Mouse (Mus musculus): Measurements from ENCODE around the gene Bsdc1.
"Not testable (repeated sequence)": the region's sequence is repeated elsewhere in the genome, so short reads cannot be mapped to it uniquely, and the experiment has no call there.

Gene Bsdc1

DNA sequence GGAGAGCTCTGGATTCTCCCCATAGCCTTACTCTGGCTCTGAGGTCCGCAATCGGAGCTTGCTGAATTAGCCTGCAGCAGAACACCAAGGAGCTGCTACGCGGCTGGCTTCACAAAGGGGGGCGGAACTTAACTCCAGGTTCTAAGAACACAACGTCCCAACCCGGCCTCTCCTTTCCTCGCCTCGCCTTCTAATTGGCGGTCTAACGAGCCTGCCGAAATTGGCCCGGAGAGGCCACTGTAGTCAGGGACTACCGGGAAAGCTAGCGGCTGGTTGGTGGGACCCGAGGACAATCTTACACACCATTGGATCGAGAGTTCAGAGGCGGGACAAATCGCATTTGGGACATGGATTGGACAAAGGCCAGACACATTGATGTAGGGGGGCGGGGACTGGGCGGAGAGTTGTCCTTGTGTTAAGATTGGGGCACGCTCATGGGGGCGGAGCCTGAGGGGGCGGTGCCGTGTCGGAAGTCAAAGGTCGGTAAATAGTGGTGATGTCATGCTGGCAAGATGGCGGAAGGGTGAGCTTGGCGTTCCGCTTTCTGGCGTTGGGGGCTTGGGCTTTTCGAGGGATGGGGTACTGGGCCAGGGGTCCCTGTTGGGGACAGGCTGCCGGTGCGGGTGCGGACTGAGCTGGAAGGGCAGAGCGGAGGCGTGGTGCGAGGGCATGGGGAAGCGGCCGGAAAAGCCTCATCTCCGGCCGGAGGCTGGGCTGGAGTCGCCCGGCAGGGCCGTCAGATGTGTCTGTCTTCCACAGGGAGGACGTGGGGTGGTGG lies at the start of gene Bsdc1:
Bsdc1 (plus strand) TSS at position 399 of the 778 bp plus-strand sequence.
- DNase-seq (ENCODE audit: low spot score in 2 of 2), result peak; percentile 100

DNA sequence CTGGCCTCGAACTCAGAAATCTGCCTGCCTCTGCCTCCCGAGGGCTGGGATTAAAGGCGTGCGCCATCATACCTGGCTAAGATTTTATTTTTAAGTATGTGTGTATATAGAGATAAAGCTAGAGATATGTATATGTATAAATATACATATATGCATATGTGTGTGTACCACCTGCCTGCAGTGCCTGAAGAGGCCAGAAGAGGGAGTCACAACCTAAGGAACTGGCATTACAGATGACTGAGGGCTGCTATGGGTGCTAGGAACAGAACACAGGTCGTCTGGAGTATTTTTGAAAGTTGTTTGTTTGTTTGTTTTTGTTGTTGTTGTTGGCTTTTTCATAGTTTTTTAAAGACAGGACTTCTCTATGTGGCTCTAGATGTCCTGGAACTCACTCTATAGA lies 45.5 kb upstream of the Bsdc1 start:
- DNase-seq (ENCODE audit: low spot score in 2 of 2), result no peak

DNA sequence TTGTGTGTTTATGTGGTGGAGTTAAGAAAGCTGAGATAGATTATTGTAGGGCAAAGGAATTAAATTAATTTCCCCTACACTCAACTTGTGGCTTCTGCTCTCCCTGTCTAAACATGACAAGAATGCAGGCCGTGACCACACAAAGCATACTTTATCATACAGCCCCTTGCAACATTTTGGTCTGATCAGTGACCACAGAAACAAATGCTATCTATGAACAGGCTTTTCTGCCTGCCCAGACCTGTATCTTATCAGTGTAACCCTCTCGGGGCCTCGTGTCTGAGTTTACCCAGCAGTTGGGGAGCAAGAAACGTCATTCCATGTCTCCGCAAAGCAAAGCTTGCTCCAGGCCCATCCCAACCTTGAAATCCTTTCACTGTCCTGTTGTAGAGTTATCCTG lies 44.9 kb upstream of the Bsdc1 start:
- no peak for DNase-seq (ENCODE audit: low spot score in 2 of 2)

- DNase-seq (ENCODE audit: low spot score in 2 of 2), result no peak
Measured at GRCm38 (mm10) chr4:129418321-129418720, 43.1 kb upstream of the Bsdc1 start.

DNA sequence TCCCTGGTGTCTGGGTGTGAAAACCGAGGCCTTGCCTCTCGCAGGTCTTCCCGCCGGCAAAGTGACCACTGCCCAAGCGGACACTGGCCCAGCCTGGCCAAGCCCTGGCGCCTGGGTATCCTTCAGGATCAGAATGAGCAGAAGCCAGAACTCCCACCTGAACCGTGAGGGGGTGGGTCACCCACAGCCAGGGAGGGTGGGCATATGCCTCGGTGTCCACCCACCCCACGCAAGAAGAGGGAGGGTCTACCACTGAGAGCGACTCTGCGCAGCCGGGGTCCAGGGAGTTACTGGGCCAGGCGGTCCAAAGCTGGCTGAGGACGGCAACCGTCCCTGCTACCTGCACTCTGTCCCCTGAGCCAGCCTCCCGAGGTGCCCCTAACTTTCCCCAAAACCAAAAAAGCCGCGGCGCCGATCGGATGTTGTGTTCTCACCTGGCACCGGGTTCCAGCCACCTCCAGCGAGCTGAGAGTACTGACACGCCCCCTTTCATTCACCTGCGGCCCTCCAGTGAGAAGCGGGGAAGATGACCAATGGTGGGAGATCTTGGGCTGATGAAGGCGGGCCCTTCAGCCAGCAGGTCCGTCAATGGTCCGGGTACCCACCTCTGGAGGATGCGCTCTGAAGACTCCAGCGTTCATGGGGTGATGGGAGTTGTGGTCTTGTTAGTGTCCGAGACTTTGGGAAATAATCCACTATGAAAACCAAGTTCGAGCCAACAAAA lies 20.9 kb upstream of the Bsdc1 start, which contains the start of gene Zbtb8b:
Zbtb8b (minus strand) TSS at position 514 of the 724 bp plus-strand sequence.
- peak; percentile 73 to 74 for DNase-seq (ENCODE audit: low spot score in 2 of 2)

GRCm38 (mm10) chr4:129441145-129441544 lies 20.2 kb upstream of the Bsdc1 start:
- no peak for DNase-seq (ENCODE audit: low spot score in 2 of 2)

GRCm38 (mm10) chr4:129447360-129447759 lies 14.0 kb upstream of the Bsdc1 start:
- DNase-seq (ENCODE audit: low spot score in 2 of 2), result no peak

GRCm38 (mm10) chr4:129447778-129448563 lies 13.4 kb upstream of the Bsdc1 start:
- no peak for DNase-seq (ENCODE audit: low spot score in 2 of 2)

DNA sequence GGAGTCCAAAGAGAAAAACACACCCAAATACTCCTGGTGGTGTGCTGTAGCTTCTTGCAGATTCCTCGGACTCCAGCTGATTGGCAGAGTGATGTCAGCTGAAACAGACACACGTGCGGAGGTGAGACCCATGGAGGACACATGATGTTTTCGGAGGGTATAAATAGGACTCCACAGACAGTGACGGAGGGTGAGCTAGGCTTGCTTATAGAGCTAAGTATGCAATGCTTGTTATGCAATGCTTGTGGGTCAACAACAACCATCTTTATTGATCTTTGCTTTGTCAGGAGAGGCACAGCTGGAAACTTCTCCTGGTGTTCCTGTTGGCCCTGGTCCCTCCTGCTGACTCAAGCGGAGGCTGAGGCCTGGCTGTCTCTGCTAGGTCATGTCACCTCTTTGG lies 12.7 kb upstream of the Bsdc1 start:
- DNase-seq (ENCODE audit: low spot score in 2 of 2), result no peak

GRCm38 (mm10) chr4:129450851-129451250 lies 10.5 kb upstream of the Bsdc1 start:
- DNase-seq (ENCODE audit: low spot score in 2 of 2), result no peak

GRCm38 (mm10) chr4:129451471-129452169 lies 9.8 kb upstream of the Bsdc1 start:
- no peak for DNase-seq (ENCODE audit: low spot score in 2 of 2)

DNA sequence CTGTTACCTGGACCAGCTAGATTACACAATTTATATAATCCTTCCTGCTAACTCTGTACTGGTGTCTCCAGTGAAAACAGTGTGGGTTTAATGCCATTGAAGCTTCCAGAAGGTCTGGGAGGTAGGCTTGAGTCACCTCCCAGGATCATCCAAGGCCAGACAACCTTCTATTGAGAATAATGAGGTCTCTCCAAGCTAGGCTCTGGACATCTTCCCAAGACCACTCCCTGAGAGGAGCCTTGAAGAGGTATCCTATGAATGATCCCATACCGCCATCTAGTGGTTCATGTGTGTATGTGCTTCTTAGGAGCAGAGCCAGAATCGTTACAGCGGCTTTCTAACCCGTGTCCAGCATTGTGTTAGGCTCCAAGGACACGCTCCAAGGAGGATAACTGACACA lies 6.1 kb upstream of the Bsdc1 start:
- peak; percentile 40 to 55 for DNase-seq (ENCODE audit: low spot score in 2 of 2)

GRCm38 (mm10) chr4:129456126-129456525 lies 5.3 kb upstream of the Bsdc1 start:
- DNase-seq (ENCODE audit: low spot score in 2 of 2), result no peak

DNA sequence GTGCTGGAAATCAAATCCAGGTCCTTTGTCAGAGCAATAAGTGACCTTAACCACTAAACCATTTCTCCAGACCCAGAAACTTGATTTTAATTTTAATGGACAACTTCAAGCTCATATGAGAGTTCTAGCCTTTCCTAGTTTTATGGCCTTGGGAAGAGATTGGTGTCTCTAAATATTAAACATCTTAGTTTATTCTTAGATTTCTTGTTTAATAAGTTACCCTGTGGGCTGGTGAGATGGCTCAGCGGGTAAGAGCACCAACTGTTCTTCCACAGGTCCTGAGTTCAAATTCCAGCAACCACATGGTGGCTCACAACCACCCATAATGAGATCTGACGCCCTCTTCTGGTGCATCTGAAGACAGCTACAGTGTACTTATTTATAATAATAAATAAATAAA lies 4.1 kb upstream of the Bsdc1 start:
- DNase-seq (ENCODE audit: low spot score in 2 of 2), result not testable (repeated sequence)

DNA sequence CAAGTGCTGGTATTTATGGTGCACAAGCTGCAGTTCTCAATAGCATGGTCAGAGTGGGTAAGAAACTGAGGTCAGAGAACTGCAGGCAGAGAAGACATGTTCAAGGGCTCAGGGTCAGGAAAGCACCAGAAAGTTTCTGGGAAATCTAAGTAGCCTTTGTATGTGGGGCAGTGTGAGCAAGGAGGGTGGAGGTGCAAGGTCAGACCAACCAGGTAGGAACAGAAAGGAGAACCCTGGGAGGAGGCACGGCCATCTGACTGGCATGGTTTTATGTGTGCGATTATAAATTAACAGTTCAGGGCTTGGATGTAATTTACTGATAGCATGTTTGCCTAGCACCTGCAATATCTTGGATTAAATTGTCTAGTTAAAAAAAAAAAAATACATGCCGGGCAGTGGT lies 1.7 kb upstream of the Bsdc1 start:
- no peak for DNase-seq (ENCODE audit: low spot score in 2 of 2)

DNA sequence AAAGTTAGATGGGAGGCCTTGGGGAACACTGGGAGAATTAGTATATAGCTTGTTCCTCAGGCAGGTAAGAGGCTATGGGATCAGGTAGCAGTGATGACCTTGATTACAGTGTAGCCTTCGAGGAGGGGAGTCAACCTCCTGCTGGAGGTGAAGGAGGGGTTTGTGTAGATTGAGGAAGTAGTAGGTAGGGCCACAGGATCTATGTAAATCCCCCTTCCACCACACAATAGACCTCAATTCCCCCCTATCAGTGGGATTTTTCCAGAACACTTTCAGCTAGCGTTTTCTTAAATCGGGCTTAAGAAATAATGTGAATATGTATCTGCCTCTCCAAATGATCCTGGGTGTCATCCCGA lies 576 bp upstream of the Bsdc1 start:
- DNase-seq (ENCODE audit: low spot score in 2 of 2), result no peak

- no peak for DNase-seq (ENCODE audit: low spot score in 2 of 2)
Measured at GRCm38 (mm10) chr4:129462118-129462517, 737 bp downstream of the Bsdc1 start.

DNA sequence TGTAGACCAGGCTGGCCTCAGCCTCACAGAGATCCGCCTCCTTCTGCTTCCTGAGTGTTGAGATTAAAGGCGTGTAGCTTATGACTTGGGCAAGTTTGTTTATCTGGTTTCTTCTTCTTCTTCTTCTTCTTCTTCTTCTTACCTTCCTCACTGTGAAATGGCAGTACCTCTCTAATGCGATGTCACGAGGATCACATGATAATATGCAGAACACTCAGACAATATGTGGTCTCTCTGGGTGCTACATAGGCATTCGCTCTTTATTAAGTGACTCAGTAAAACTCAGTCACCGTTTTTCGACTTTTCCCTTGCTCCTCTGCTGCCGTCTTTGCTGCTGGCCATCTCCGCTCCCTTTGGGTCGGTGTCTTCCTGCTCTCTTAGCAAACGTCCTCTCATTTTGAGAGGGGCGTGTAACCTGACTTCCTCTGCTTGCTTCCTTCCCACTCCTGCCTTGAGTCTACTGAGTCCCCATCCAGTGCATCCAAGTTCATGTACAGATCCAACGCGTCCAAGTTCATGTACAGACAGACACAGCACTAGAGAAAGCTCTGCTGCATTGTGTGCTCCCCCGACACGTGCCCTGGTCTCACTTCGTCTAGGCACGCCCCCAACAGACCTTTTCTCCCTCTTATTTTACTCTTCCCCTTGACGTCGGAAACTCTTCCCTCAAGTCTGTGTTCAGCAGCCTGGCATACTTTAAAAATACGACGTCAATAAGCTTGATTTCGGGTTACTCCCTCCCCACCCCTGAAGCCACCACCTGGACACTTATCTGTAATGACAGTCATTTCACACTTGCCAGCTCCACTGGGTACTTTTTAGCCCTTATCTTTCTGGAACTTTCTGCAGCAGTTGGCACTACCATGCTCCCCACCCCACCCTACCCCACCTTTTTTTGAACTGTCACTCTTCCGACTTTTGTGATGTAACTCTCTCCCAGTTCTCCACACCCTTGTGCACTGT lies 2.0 kb downstream of the Bsdc1 start:
- DNase-seq (ENCODE audit: low spot score in 2 of 2), result no peak

DNA sequence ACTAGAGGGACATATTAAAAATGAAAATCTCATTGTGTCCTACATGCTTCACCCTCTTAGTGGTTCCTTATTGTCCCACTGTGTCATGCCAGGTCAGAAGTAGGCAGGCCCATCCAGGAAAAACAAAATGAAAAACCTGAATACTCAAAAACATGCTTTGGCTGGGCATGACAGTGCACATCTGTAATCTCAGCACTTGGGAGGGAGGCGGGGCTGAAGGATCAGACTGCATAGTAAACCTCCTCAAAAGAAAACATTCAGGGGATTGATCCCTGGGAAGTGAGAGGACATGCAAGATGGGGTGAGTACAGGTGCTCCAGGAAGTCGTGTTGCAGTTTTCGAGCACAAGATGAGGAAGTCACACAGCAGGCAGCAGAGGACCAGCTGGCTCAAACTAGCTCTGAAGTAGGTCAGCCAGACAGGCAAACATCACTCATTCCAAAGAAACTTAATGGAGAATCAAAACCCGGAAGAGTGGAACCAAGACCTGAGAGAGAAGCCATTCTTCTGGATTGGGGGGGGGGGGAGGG lies 3.0 kb downstream of the Bsdc1 start:
- DNase-seq (ENCODE audit: low spot score in 2 of 2), result no peak

GRCm38 (mm10) chr4:129476047-129476446 lies 14.7 kb downstream of the Bsdc1 start:
- no peak for DNase-seq (ENCODE audit: low spot score in 2 of 2)

Data from frontal cortex, postnatal 14 days (tissue).